Mouse (Mus musculus) adrenal gland, postnatal 4 days (tissue): ENCODE measurements around the gene Plpp1. TPM values are rescaled to one million over a fixed set of nuclear protein-coding genes. Genes with fewer than 3 reads are reported as not detected.

Source experiments
- DNase-seq, 2 experiments: peaks; one replicate each; pipeline ENCODE4 v3.0.0; 2021 to 2022; ENCODE audit warnings: low spot score in 2 of 2, mixed read lengths in 2 of 2
- total RNA-seq, 2 experiments: library from RNA; stranded (reverse); gene quantifications; 2 replicates each; pipeline ENCODE4 v1.2.3; 2021

The Plpp1 gene
- total RNA-seq, 2 experiments from 2014 or later, result 194 to 213 TPM

- DNase-seq, result no peak
Observed at GRCm38 (mm10) chr13:112811708-112812403, 11.3 kb downstream of the Plpp1 start.

GRCm38 (mm10) chr13:112815996-112816395, 15.4 kb downstream of the Plpp1 start:
- no peak for DNase-seq

- DNase-seq, result no peak
Observed at GRCm38 (mm10) chr13:112818125-112818524, 17.5 kb downstream of the Plpp1 start.

- no peak for DNase-seq
Observed at GRCm38 (mm10) chr13:112822413-112822812, 21.8 kb downstream of the Plpp1 start.

GRCm38 (mm10) chr13:112823236-112823910, 22.8 kb downstream of the Plpp1 start:
- no peak for DNase-seq

GRCm38 (mm10) chr13:112823911-112824648, 23.5 kb downstream of the Plpp1 start:
- DNase-seq, result no peak

GRCm38 (mm10) chr13:112825479-112825878, 24.9 kb downstream of the Plpp1 start:
- DNase-seq, result no peak

GRCm38 (mm10) chr13:112829619-112830018, 29.0 kb downstream of the Plpp1 start:
- no peak for DNase-seq

- no peak for DNase-seq
Observed at GRCm38 (mm10) chr13:112832589-112832988, 32.0 kb downstream of the Plpp1 start.

GRCm38 (mm10) chr13:112833253-112833894, 32.8 kb downstream of the Plpp1 start:
- no peak for DNase-seq

GRCm38 (mm10) chr13:112833895-112834263, 33.3 kb downstream of the Plpp1 start:
- DNase-seq, result no peak

GRCm38 (mm10) chr13:112835113-112835512, 34.5 kb downstream of the Plpp1 start:
- no peak for DNase-seq

- DNase-seq, result no peak
Observed at GRCm38 (mm10) chr13:112836951-112837350, 36.4 kb downstream of the Plpp1 start.

GRCm38 (mm10) chr13:112837621-112838155, 37.1 kb downstream of the Plpp1 start:
- DNase-seq, result no peak

- no peak for DNase-seq
Observed at GRCm38 (mm10) chr13:112838562-112839232, 38.1 kb downstream of the Plpp1 start.

- DNase-seq, result no peak
Observed at GRCm38 (mm10) chr13:112840241-112841087, 39.9 kb downstream of the Plpp1 start.

- no peak for DNase-seq
Observed at GRCm38 (mm10) chr13:112845931-112846330, 45.3 kb downstream of the Plpp1 start.

GRCm38 (mm10) chr13:112853710-112854316, 53.2 kb downstream of the Plpp1 start:
- no peak for DNase-seq

- no peak for DNase-seq
Observed at GRCm38 (mm10) chr13:112854402-112854801, 53.8 kb downstream of the Plpp1 start.
